Mouse (Mus musculus): Measurements from ENCODE around the gene Chchd1. TPM values are rescaled to one million over a fixed set of nuclear protein-coding genes. Genes with fewer than 3 reads are reported as not detected.

Gene Chchd1
- total RNA-seq, 4 experiments from 2014 or later = 110 to 126 (median 118) TPM

Small RNA genes lying within 50 kb of the gene (microRNA-seq; reads per million reads assigned to microRNA genes)
- 0.84 reads per million for gene Mir6946

Other genes starting within 250 kb of the Chchd1 start
- gene Anxa7, start 222.9 kb upstream of the Chchd1 start, total RNA-seq (2022) = 10 to 100 TPM; 49.3 to 61.6 (median 56.0) TPM
- under 1 TPM; 0.31 to 0.65 (median 0.38) TPM for gene Mss51, start 206.1 kb upstream of the Chchd1 start, total RNA-seq (2022)
- gene Ppp3cb, start 156.4 kb upstream of the Chchd1 start, total RNA-seq (2022) = 10 to 100 TPM; 64.5 to 69.8 (median 69.3) TPM
- gene Usp54, start 61.9 kb upstream of the Chchd1 start, total RNA-seq (2022) = 10 to 100 TPM; 11.3 to 26.0 (median 18.6) TPM
- gene Myoz1, start 46.5 kb upstream of the Chchd1 start, total RNA-seq (2022) = 1 to 10 TPM; 1.1 to 1.6 (median 1.4) TPM
- 100 to 1,000 TPM; 120 to 148 (median 126) TPM for gene Synpo2l, start 34.7 kb upstream of the Chchd1 start, total RNA-seq (2022)
- gene Sec24c, start 28.7 kb upstream of the Chchd1 start, total RNA-seq (2022) = 100 to 1,000 TPM in 3 of 4 experiments, 10 to 100 TPM in 1; 97.9 to 110 (median 103) TPM
- gene Fut11, start 8.0 kb upstream of the Chchd1 start, total RNA-seq (2022) = 1 to 10 TPM; 4.2 to 4.9 (median 4.6) TPM
- 10 to 100 TPM; 38.7 to 47.0 (median 43.1) TPM for gene Zswim8, start 4.5 kb downstream of the Chchd1 start, total RNA-seq (2022)
- gene Ndst2, start 31.6 kb downstream of the Chchd1 start, total RNA-seq (2022) = 10 to 100 TPM in 1 of 4 experiments, 1 to 10 TPM in 3; 7.1 to 10.6 (median 9.9) TPM
- 10 to 100 TPM; 47.2 to 73.5 (median 58.4) TPM for gene Camk2g, start 91.1 kb downstream of the Chchd1 start, total RNA-seq (2022)
- gene Plau, start 133.7 kb downstream of the Chchd1 start, total RNA-seq (2022) = 1 to 10 TPM; 4.9 to 7.7 (median 5.6) TPM
- 100 to 1,000 TPM in 3 of 4 experiments, 10 to 100 TPM in 1; 91.8 to 108 (median 105) TPM for gene Vcl, start 226.4 kb downstream of the Chchd1 start, total RNA-seq (2022)

All from heart, adult 8-10 months (tissue).